Mouse (Mus musculus): ENCODE measurements around the gene Tmem132a.

DNA sequence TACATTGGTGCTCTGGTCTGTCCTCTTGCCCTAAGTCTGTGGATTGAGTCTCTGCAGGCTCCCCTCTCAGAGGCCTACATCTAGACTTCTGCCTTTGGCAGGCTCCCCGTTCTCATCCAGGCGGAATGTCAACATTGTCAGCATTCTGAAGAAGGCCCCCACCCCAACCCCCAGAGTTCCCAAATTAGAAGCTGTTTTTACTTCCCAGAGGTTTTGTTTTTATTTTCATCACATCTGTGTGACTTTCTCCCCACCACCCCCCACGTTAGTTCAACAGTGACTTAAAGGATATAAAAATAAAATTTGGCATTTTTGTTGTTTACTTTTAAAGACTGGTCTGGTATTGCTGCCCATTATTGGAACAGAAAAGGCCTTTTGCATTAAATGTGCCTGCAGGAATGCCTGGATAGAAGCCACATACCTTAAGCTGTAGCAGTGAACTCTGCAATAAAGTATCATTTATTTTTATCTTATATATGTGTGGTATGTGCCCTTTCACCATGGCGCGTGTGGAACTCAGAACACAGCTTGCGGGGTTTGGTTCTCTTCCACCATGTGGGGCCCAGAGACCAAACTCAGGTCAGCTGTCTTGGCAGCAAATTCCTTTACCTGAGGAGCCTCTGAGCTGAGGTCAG is 39.5 kb upstream of the Tmem132a start:
- TF ChIP-seq FLI1 (IDR thresholded peaks at IDR 0.05; ENCODE audit: low read length) = no peak
- TF ChIP-seq GATA1 (IDR thresholded peaks at IDR 0.05; ENCODE audit: borderline replicate concordance, low read length) = no peak

Data from megakaryocyte, embryonic 14.5 days (primary cell).